Mouse (Mus musculus) layer of hippocampus, postnatal 36 days (tissue): ENCODE measurements around the gene Vwa8. TPM values are rescaled to one million over a fixed set of nuclear protein-coding genes. Genes with fewer than 3 reads are reported as not detected.

ENCODE experiments used
- DNase-seq, 2 experiments: peaks; one replicate each; pipeline ENCODE4 v3.0.0; 2022
- total RNA-seq, 2 experiments: library from RNA; stranded (reverse); gene quantifications; 2 replicates each; pipeline ENCODE4 v1.2.3; 2021

Gene Vwa8
- total RNA-seq, 2 experiments from 2014 or later, result 28.4 to 28.6 TPM

DNA sequence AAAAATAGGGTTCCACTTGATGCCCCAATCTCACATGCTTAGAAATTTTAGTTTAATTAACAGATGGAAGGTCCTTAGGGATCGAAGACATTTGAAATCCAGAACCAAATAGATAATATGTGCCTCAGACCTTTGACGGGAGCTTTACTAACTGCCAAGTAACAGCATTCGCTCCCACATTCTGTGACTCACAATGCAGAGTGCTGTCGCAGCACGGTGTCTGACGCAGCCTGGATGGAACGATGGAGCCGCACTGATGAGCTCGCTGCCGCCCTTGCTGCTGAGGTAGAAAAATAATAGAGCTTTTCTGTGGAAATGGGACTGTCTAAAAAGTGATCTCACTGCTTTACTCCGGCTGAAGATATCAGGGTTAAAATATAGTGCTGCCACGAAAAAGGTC is 248.3 kb downstream of the Vwa8 start:
- no peak for DNase-seq

GRCm38 (mm10) chr14:79106655-79107515 is 258.0 kb downstream of the Vwa8 start:
- peak; percentile 70 to 81 for DNase-seq

GRCm38 (mm10) chr14:79109375-79109774 is 260.5 kb downstream of the Vwa8 start:
- DNase-seq, result no peak

DNA sequence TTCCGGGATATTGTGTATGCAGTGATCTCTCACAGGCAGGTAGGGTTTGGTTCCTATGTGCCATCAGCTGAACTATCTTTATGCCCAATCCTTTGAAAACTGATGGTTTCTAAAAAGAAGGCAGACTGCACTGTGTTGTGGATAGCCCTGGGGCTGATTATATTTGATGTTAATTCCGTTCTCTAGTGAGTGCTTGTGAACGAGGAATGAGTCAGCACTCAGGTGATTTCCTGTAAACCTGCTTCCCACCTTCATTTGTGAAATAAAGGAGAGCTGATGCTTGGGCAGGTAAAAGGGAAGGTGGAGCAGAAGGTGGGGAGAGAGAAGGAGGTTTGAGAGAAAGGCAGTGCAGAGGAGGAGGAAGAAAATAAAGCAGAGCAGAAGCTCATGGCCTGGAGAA is 261.2 kb downstream of the Vwa8 start:
- no peak for DNase-seq

- no peak for DNase-seq
These were observed 263.2 kb downstream of the Vwa8 start for GRCm38 (mm10) chr14:79112050-79112449.

- DNase-seq, result no peak
These were observed 265.9 kb downstream of the Vwa8 start for GRCm38 (mm10) chr14:79114526-79115383.

GRCm38 (mm10) chr14:79118457-79118856 is 269.6 kb downstream of the Vwa8 start:
- no peak for DNase-seq

DNA sequence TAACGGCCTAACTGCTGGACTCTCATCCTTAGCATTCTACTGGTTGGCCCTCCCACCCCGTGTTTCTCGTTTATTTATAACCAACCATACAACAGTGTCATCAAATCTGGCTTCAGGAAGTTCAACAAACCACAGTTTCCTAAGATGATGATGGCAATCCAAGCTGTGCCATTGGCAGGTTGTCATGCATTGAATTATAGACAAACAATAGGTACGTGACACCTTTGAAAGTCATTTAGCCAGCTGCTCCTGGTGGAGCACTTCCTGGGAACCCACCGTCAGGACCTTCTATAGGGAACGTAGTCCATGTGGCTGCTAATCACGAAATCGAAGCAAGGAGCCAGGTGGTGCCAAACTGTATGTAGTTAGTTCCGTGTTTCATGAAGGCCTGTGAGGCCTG is 270.5 kb downstream of the Vwa8 start:
- DNase-seq, result no peak

GRCm38 (mm10) chr14:79120681-79121080 is 271.8 kb downstream of the Vwa8 start:
- no peak for DNase-seq

DNA sequence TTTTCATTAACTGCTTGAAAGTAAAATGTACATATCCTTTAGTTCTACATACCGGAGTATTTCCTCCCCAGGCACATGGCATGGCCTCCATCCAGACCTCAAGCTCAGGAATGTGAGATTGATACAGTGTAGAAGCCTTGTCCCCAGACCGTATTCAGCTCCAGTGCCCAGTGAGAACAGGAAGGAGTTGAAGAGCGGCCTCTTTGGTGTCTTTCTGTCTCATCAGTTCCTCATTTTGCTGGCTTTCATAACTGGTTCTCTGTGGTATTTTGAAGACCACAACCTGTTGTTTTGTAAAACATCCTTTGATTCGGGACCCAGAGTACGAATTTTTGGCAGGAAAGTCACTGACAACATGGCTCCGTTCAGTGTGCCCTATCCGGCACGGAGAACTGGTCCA is 274.6 kb downstream of the Vwa8 start:
- DNase-seq, result no peak

DNA sequence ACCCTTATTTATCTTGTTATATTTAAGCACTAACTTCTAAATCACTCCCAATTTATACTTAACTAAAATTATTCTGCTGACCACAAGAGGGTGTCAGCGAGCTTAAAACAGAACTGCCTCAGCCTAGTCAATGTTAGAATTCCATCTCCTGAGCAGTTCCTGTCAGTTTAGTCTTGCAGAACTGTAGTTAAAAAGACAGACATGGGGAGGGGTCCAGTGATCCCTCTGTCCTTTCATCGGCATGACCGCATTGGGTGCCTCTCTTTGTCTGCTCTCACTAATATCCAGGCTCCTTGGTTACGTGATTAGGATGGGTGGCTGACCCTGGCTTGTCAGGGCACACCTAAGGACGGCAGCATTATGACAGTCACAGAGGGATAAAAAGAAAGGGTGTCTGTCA is 275.8 kb downstream of the Vwa8 start:
- peak; percentile 35 to 43 for DNase-seq

GRCm38 (mm10) chr14:79126176-79126575 is 277.3 kb downstream of the Vwa8 start:
- no peak for DNase-seq

- no peak for DNase-seq
These were observed 286.1 kb downstream of the Vwa8 start for GRCm38 (mm10) chr14:79134891-79135334.

GRCm38 (mm10) chr14:79135441-79135840 is 286.6 kb downstream of the Vwa8 start:
- DNase-seq, result no peak

- no peak for DNase-seq
These were observed 287.7 kb downstream of the Vwa8 start for GRCm38 (mm10) chr14:79136585-79136984.

DNA sequence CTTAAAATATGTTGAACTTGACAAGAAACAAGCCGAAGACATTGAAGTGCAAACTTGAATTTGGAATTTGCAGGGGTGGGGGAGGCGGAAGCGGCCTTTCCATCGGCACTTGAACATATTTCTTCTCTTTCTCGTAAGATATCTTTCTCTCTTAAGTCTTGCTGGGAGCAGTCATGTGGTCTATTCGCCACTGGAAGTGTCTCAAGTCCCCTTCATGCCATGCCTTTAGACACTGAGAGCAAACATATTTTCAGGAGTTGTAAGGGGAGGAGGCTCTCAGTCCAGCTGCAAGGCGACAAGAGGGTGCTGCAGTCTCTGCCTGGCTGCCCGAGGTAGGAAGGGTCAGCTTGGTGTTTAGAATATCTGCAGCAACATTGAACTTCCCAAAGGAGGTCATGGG is 288.2 kb downstream of the Vwa8 start:
- no peak for DNase-seq

DNA sequence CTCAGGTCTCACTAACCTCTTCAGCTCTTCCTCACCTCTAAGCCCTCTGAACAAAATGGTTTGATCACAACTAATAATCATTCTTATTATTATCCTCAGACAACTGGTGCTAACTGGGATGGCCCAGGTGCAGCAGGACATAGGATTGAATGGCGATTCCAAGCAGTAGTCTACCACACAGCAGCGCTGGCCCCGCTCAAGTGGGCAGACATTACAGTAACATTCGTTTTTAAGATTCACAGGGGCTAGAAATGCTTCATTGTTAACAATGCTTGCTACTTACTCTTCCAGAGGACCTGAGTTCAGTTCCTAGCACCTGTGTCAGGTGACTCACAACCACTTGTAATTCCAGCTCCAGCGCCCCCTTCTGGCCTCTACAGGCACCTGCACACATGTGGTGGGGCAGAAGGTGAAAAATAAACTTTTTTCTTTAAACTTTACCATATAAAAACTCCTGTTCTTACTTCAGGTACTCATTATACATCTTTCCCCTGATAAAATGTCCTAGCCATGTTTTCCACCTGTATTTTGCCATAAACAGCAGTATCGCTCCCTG is 290.3 kb downstream of the Vwa8 start:
- DNase-seq, result no peak

- no peak for DNase-seq
These were observed 291.3 kb downstream of the Vwa8 start for GRCm38 (mm10) chr14:79139918-79140825.

GRCm38 (mm10) chr14:79140826-79141219 is 292.0 kb downstream of the Vwa8 start:
- DNase-seq, result no peak

DNA sequence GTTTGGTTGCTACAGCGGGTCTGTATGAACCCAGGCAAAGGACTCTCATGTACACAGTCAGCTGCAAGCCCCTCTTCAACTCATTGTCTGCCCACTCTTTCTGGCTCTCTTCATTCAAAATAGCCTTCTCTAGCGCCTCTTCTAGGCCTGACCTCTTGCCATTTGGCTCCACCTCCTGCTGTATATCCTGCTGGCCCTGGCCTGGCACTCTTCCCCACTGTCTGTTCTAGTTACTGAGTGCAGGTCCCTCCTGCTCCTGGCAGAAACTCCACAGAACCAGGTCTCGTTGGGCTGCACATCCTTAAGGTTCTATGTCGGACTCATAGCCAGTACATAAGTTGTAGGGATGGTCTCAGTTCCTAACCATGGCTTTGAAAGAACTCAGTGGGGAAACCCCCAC is 293.5 kb downstream of the Vwa8 start:
- no peak for DNase-seq

DNA sequence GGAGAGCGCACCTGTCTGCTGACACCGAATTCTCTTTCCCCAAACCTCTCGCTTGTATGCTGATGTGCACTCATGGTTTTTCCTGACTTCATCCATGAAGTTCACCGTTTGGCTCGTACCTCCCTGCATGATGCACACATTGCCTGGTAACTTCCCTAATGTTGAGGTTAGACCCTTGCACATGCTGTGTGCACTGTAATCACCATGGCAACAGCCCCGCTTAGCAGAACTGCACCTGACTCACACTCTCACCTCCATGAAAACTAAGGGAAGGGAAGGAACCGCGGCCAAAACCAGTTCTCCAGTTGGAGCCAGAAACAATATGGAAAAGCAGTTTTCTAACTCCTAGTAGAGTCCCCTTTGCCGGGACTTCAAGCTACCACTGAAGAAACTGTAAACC is 294.8 kb downstream of the Vwa8 start:
- no peak for DNase-seq
